Mouse (Mus musculus) embryonic facial prominence, embryonic 10.5 days (tissue): Measurements from ENCODE around the gene Chd2. TPM values are rescaled to one million over a fixed set of nuclear protein-coding genes. Genes with fewer than 3 reads are reported as not detected.

Experiments
- DNase-seq: peaks from one replicate; pipeline ENCODE4 v3.0.0-alpha.2; 2017; ENCODE audit warnings: low spot score
- H3K27ac ChIP-seq: fragments of 300-500 bp; sonication (generic); replicated peaks from 2 replicates; pipeline ENCODE4 v1.5.1; 2016; ENCODE audit warnings: mild to moderate bottlenecking
- H3K27me3 ChIP-seq: fragments of 300-500 bp; sonication (generic); replicated peaks from 2 replicates; pipeline ENCODE4 v1.6.1; 2016; ENCODE audit warnings: low read depth, mild to moderate bottlenecking; ENCODE audit not compliant: poor library complexity, severe bottlenecking
- H3K36me3 ChIP-seq: fragments of 300-500 bp; sonication (generic); replicated peaks from 2 replicates; pipeline ENCODE4 v1.6.1; 2016; ENCODE audit warnings: mild to moderate bottlenecking, moderate library complexity
- H3K4me1 ChIP-seq: fragments of 300-500 bp; sonication (generic); 2 replicates; pipeline ENCODE4 v1.6.1; 2016
- H3K4me3 ChIP-seq: fragments of 300-500 bp; sonication (generic); 2 replicates; pipeline ENCODE4 v1.5.1; 2016; ENCODE audit warnings: mild to moderate bottlenecking, moderate library complexity
- H3K9me3 ChIP-seq: fragments of 300-500 bp; sonication (generic); 2 replicates; pipeline ENCODE4 v1.6.1; 2016; ENCODE audit warnings: mild to moderate bottlenecking
- WGBS: fragments of 180-500 bp; shearing (Covaris S2); methylation state at CpG from one replicate; pipeline ENCODE4 v1.1.7; 2016; 5-methylcytosine and 5-hydroxymethylcytosine counted together
- polyA plus RNA-seq: library from polyadenylated mRNA; unstranded; fragments of >200 nt; fragmentation: Nextera tagmentation; extraction: Ambion mirVana; gene quantifications from 2 replicates; pipeline ENCODE4 v1.2.1, GENCODE M21; 2016

The Chd2 gene
- polyA plus RNA-seq, 1 experiment from 2014 or later = 54.8 TPM

DNA sequence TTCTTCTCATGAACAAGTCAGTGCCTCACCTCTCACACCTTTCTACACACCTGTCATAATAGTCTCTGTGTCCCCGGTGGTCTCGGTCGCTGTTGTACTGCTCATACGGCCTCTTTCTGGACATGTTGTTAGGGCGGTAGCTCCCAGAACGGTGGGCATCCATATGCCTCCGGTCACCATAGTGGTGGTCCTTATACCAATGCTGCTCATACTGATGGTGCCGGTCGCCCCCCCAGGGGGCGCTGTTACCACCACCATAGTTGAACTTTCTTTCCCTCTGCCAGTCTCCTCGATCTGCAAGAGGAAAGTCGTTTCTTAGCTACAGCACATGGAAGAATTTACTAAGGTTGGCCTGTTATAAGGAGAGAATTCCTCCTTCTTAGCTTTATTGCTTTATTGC is 105.9 kb downstream of the Chd2 start:
- Histone ChIP-seq H3K36me3 (peaks cover 89% of the 10 kb centered on the region), H3K27me3 (no peaks in the 10 kb centered on the region), H3K4me3 (no peak overlapping the region), H3K9me3 (no peaks in the 10 kb centered on the region), H3K4me1 (no peaks in the 10 kb centered on the region), H3K27ac (no peak overlapping the region)
- 75% methylated on average over 12 of the region's 12 CpGs for WGBS
- DNase-seq = peak; percentile 58

DNA sequence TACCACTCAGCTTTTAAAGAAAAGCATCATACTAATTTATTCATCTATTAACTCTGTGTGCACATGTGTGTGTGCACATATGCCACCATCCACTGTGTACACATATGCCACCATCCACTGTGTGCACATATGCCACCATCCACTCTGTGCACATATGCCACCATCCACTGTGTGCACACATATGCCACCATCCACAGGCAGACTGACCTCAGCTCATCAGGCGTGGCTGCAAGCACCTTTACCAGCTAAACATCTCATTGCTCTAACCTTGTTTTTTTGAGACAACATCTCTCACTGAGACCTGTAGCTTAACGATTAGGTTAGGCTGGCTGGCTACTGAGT is 107.3 kb downstream of the Chd2 start:
- Histone ChIP-seq H3K27me3 (no peaks in the 10 kb centered on the region), H3K36me3 (peaks cover 89% of the 10 kb centered on the region), H3K9me3 (no peaks in the 10 kb centered on the region), H3K27ac (no peak overlapping the region), H3K4me1 (no peaks in the 10 kb centered on the region), H3K4me3 (no peak overlapping the region)
- 93% methylated on average over 2 of the region's 2 CpGs for WGBS
- no peak for DNase-seq

DNA sequence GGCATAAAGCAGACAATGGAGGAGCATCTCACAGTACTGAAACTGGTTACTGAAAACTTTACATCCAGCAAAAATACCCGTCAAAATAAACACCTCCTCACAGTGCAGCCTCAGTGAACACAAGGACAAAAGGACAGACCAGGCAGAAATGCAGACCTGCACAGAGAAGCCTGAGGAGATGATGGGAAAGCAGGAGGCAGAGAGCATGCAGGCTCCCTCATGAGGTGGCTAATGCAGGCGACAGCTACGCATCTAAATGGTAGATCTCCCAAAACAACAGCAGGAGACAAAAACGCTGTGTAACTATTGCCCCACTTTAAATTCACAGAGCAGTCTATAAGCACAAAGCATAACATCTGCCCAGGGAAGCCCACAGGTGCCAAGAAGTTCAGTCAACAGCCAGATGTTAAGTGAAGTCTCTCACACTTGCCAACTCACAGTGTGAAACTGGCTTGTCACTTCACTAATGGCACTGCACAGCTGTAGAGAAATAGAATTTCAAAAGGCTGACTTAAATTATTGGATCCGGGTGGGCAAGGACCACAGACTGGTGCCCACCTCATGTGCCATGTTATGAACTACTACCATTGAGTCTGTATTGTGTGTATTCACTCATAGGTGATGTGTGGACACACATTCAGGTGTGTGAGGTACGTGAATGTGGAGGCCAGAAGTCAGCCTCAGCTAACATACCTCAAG is 107.8 kb downstream of the Chd2 start:
- no peaks in the 10 kb centered on the region for H3K9me3 ChIP-seq
- no peaks in the 10 kb centered on the region for H3K4me1 ChIP-seq
- no peak overlapping the region for H3K4me3 ChIP-seq
- H3K27me3 ChIP-seq = no peaks in the 10 kb centered on the region
- no peak overlapping the region for H3K27ac ChIP-seq
- peaks cover 89% of the 10 kb centered on the region for H3K36me3 ChIP-seq
- WGBS = 89% methylated on average over 6 of the region's 6 CpGs
- DNase-seq = no peak

DNA sequence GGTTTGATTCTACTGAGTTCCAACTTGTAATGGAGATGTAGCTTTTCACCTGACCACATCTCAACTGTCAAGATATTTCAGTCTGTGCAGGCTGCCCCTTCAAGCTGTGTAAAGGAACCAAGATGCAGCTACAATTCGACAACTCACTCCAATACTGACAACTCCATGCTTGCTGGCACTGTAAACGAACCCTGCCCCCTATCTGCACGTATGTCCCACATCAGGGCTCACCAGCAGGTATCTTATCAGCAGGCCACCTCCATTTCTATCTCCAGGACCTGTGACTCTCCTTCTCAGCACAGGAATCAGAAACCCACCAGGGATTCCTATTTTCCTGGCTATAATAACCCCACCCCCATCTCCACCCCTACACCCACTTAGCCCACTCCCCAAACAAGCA is 113.1 kb downstream of the Chd2 start:
- no peak for DNase-seq
- H3K27ac ChIP-seq = no peak overlapping the region
- H3K9me3 ChIP-seq = no peaks in the 10 kb centered on the region
- H3K4me1 ChIP-seq = peaks cover 17% of the 10 kb centered on the region
- WGBS = 91% methylated on average over 3 of the region's 3 CpGs
- peaks cover 72% of the 10 kb centered on the region for H3K36me3 ChIP-seq
- no peak overlapping the region for H3K4me3 ChIP-seq
- H3K27me3 ChIP-seq = no peaks in the 10 kb centered on the region

DNA sequence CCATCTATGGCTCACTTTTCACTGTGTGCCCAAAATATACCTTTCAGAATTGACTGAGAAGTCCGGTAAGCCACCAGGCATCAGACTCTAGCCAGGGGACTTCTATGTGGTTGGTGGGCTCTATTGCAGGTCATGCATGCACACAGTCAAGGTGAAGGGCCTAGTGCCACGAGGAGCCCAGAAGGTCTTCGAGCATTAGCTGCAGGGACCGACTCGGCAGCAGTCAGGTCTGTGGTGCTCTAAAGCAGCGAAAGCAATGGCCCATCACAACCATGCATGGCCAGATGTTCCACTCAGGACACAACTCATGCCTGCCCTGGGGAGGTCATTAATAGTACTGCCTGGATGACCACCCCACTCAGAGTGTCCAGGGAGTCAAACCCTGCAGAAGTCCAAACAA is 113.8 kb downstream of the Chd2 start:
- 93% methylated on average over 6 of the region's 6 CpGs for WGBS
- no peak overlapping the region for H3K4me3 ChIP-seq
- DNase-seq = no peak

DNA sequence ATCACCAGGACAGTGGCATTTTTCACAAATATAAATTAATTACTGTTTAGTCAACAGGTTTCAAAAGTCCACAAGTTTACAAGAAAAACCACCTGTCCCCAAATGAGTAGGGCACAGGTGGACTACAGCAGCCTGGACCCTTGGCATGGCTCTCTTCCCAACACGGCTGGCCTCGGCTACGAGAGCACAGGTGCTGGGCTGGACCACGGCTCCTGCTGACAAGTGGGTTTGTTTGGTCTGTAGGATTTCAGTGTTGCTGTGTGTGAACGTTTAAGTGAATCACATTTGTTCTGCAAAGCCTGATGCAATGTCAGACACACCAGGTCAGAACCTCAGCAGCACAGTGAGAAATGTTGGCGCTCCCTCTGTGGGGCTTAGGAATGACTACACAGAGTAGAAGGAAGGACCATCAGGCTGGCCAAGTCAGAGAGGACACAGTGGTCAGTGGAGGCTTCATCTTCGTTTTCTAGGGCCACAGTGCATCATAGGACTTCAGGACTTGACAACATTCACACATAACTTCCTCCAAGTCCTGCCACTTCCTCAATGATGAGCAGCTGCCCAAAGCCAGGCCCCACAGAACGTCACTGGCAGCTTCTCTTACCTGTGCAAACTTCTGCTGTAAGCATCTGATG is 114.8 kb downstream of the Chd2 start:
- Histone ChIP-seq H3K4me3 (no peak overlapping the region), H3K27ac (no peak overlapping the region), H3K9me3 (no peaks in the 10 kb centered on the region), H3K27me3 (no peaks in the 10 kb centered on the region), H3K4me1 (peaks cover 25% of the 10 kb centered on the region), H3K36me3 (peaks cover 61% of the 10 kb centered on the region)
- WGBS = 91% methylated on average over 8 of the region's 8 CpGs
- DNase-seq = no peak

More for the DNA sequence above, 113.8 kb downstream of the Chd2 start:
- H3K36me3 ChIP-seq = peaks cover 64% of the 10 kb centered on the region
- no peaks in the 10 kb centered on the region for H3K9me3 ChIP-seq
- H3K4me1 ChIP-seq = peaks cover 21% of the 10 kb centered on the region
- H3K27me3 ChIP-seq = no peaks in the 10 kb centered on the region
- no peak overlapping the region for H3K27ac ChIP-seq

DNA sequence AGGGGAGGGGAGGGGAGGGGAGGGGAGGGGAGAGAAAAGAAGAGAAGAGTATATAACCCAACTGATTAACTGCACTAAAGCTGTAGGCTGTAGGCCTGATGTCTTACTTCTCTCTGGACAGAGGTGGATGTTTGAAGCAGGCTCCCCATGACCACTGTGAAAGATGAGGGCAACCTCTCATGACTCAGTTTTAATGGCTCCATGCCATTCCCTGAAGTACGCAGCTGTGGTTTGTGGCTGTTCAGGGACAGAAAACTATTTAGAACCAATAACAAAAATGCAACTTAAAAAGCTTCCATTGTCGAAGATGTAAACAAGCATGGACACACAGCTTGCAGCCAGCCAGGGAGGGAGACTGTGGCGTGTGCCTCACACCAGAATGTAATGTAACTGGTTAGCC is 115.4 kb downstream of the Chd2 start:
- 91% methylated on average over 3 of the region's 3 CpGs for WGBS

DNA sequence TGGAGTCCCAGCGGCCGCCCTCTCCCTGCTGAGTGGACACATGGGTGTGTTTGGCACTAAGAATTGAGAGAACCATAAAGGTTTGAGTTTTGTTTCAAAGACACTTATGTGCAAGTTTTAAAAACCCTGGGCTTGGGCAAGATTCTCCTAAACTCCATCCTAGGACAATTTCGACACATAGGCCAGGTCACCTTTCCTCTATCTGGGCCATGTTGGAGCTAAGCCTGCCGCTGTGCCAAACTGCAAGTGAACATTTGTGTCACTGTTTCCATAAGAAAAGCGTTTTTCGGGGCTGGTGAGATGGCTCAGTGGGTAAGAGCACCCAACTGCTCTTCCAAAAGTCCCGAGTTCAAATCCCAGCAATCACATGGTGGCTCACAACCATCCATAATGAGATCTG is 116.2 kb downstream of the Chd2 start:
- Histone ChIP-seq H3K4me3 (no peak overlapping the region), H3K27ac (0 out of 2 replicates have a peak overlapping the region, but pooled peaks have one; percentile 14), H3K9me3 (no peaks in the 10 kb centered on the region), H3K36me3 (peaks cover 59% of the 10 kb centered on the region), H3K27me3 (no peaks in the 10 kb centered on the region), H3K4me1 (peaks cover 37% of the 10 kb centered on the region)
- 91% methylated on average over 7 of the region's 7 CpGs for WGBS
- no peak for DNase-seq

More for the DNA sequence above, 115.4 kb downstream of the Chd2 start:
- DNase-seq = no peak
- H3K4me3 ChIP-seq = no peak overlapping the region
- no peaks in the 10 kb centered on the region for H3K27me3 ChIP-seq
- no peaks in the 10 kb centered on the region for H3K9me3 ChIP-seq
- H3K4me1 ChIP-seq = peaks cover 30% of the 10 kb centered on the region
- H3K36me3 ChIP-seq = peaks cover 56% of the 10 kb centered on the region
- no peak overlapping the region for H3K27ac ChIP-seq

DNA sequence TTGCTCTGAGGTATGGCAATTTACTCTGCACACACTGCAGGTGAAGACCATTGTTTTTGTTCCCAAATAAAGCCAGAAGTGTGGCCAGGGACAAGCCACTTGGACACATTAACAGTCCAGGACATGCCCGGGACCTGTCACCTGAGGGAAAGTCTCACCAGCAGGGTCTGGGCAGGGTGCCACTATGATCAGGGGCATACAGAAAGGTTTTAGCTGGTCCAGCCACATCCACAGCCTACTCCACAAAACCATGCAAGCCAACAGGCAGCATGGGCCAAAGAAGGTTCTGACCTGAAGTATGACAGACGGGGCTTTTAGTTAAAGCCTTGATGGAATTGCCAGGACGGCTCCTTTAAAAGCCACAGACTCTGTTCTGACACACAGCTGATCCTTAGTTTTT is 116.9 kb downstream of the Chd2 start:
- Histone ChIP-seq H3K4me1 (peaks cover 44% of the 10 kb centered on the region), H3K36me3 (peaks cover 59% of the 10 kb centered on the region), H3K27ac (peak overlapping the region; percentile 14; the same call in 1 of the 2 replicates)

DNA sequence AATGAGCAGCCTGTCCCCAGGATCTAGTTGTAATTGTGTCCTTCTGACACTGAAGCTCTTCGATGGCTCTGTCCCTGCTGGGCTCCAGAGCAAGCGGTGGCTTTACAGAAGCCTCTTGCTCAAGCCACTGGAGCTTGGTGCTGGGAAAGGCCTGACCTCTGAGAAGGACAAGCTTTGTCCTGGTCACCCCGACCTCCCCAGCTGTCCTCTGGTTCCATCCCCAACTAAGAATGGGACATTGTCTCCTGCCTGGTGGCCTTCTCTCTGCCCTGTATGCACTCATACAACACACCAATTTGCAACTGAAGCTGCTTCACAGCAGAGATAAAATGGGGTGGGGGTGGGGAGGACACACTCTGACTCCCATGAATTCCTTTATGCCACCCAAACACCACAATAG is 117.4 kb downstream of the Chd2 start:
- no peak for DNase-seq
- Histone ChIP-seq H3K36me3 (peaks cover 59% of the 10 kb centered on the region), H3K4me1 (peaks cover 48% of the 10 kb centered on the region), H3K4me3 (no peak overlapping the region), H3K9me3 (no peaks in the 10 kb centered on the region), H3K27me3 (no peaks in the 10 kb centered on the region), H3K27ac (no peak overlapping the region)
- 28% methylated on average over 3 of the region's 3 CpGs for WGBS

More for the DNA sequence above, 116.9 kb downstream of the Chd2 start:
- WGBS = 60% methylated on average over 3 of the region's 3 CpGs
- Histone ChIP-seq H3K9me3 (no peaks in the 10 kb centered on the region), H3K4me3 (no peak overlapping the region), H3K27me3 (no peaks in the 10 kb centered on the region)
- no peak for DNase-seq

DNA sequence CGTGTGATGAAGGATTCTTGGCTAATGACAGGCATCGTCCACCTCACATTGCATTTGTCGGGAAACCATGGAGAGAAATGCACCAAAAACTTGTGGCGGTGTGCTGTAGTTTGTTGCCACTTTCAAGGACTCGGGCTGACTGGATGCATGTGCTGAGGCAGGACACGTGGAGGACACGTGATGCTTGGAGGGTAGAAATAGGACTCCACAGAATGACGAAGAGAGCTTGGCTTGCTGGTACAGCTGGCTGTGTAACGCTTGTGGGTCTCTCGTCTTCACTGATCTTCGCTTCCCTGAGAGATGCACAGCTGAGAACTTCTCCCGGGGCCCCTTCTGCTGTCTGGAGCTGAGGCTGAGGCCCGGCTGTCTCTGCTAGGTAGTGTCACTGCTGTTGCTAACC is 118.4 kb downstream of the Chd2 start:
- H3K36me3 ChIP-seq = peaks cover 59% of the 10 kb centered on the region
- H3K4me1 ChIP-seq = peaks cover 58% of the 10 kb centered on the region
- no peaks in the 10 kb centered on the region for H3K27me3 ChIP-seq
- H3K27ac ChIP-seq = no peak overlapping the region
- H3K9me3 ChIP-seq = no peaks in the 10 kb centered on the region
- no peak overlapping the region for H3K4me3 ChIP-seq
- DNase-seq = no peak
- 80% methylated on average over 13 of the region's 13 CpGs for WGBS

DNA sequence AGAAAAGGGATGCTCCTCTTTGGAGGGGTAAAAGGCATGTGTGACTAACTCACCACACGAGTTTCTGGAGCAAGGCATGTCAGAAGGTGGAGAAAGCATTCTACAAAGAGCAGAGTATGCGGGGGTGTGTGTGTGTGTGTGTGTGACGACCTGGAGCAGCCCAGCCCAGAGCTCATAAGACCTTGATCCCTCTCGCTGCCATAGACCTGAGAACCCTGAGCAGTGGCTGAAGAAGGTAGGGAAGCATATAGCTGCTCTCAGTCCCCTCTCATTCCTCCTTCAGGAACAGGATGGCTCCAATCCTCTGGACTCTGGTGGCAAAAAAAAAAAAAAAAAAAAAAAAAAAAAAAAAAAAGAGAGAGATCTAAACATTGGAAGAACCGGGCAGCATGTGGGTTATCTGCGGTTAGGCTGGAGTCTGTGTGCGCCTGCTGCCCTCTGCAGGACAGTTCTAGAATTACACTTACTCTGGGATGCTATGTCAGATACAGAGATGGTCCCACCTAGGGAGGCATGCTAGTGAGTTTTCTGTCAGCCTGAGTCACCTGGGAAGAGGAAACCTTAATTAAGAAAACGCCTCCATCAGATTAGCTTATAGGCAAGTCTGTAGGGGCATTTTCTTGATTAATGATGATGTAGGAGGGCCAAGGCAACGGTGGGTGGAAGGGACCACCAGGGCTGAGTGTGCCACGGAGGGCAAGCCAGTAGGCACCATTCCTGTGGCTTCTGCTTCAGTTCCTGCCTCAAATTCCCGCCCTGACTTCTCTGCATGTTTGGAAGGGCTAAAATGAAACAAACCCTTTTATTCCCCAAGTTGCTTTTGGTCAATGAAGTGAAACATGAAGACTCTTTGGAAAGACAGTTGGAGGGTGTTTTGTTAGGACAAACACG is 119.2 kb downstream of the Chd2 start:
- peaks cover 59% of the 10 kb centered on the region for H3K36me3 ChIP-seq
- peak; percentile 77 for DNase-seq
- peaks cover 64% of the 10 kb centered on the region for H3K4me1 ChIP-seq
- H3K27ac ChIP-seq = 0 out of 2 replicates have a peak overlapping the region, but pooled peaks have one; percentile 48
- no peaks in the 10 kb centered on the region for H3K9me3 ChIP-seq
- WGBS = 30% methylated on average over 12 of the region's 12 CpGs
- no peaks in the 10 kb centered on the region for H3K27me3 ChIP-seq
- H3K4me3 ChIP-seq = no peak overlapping the region
